Mouse (Mus musculus) liver, embryonic 14.5 days (tissue): ENCODE measurements around the gene Tcea3.

Experiments
- CTCF ChIP-seq: IDR thresholded peaks from 2 replicates; pipeline ENCODE4 v1.5.1; 2016; ENCODE audit warnings: antibody characterized with exemption, low read depth, control low read depth
- EP300 ChIP-seq: IDR thresholded peaks from 2 replicates; pipeline ENCODE4 v1.6.1; 2016; ENCODE audit warnings: antibody characterized with exemption, low read depth

- TF ChIP-seq CTCF (no peak), EP300 (no peak)
These were observed 960 bp upstream of the Tcea3 start for GRCm38 (mm10) chr4:136246568-136246969.
